8 mouse cellular contexts compared by ENCODE assay signal in genomic region chr1:191075199-191075883, GRCm38 (mm10). TPM values are rescaled to one million over a fixed set of nuclear protein-coding genes. Genes with fewer than 3 reads are reported as not detected.
DNase-seq lines count a peak whose midpoint lies in the region; ATAC-seq lines count a peak whose summit lies in the region.

No protein-coding gene starts in this region.

- no peak overlapping the region for H3K4me3 ChIP-seq in midbrain, embryonic 14.5 days (replicated peaks; ENCODE audit: low read depth, low read length)
- H3K4me3 ChIP-seq in midbrain, embryonic 13.5 days (replicated peaks): no peak overlapping the region
- H3K4me3 ChIP-seq in embryonic facial prominence, embryonic 14.5 days (ENCODE audit: low read depth, low read length): no peak overlapping the region
- no peak overlapping the region for H3K4me3 ChIP-seq in intestine, embryonic 15.5 days (replicated peaks)
- no peak overlapping the region for H3K4me3 ChIP-seq in limb, embryonic 11.5 days (ENCODE audit: low read depth, low read length)

- no peaks in the 10 kb centered on the region for H3K27me3 ChIP-seq in midbrain, embryonic 14.5 days (ENCODE audit: control insufficient read depth, insufficient read depth, low read length)
- H3K27me3 ChIP-seq in midbrain, embryonic 13.5 days: no peaks in the 10 kb centered on the region
- H3K27me3 ChIP-seq in embryonic facial prominence, embryonic 14.5 days (replicated peaks; ENCODE audit: control insufficient read depth, insufficient read depth, low read length): no peaks in the 10 kb centered on the region
- H3K27me3 ChIP-seq in intestine, embryonic 15.5 days (replicated peaks): no peaks in the 10 kb centered on the region
- H3K27me3 ChIP-seq in limb, embryonic 11.5 days (ENCODE audit: control insufficient read depth, insufficient read depth, low read length): no peaks in the 10 kb centered on the region

- no peaks in the 10 kb centered on the region for H3K4me1 ChIP-seq in midbrain, embryonic 14.5 days (ENCODE audit: control insufficient read depth, insufficient read depth, low read length)
- H3K4me1 ChIP-seq in midbrain, embryonic 13.5 days (replicated peaks): no peaks in the 10 kb centered on the region
- no peaks in the 10 kb centered on the region for H3K4me1 ChIP-seq in embryonic facial prominence, embryonic 14.5 days (ENCODE audit: control insufficient read depth, insufficient read depth, low read length)
- 0 out of 2 replicates have a peak, but pooled peaks cover 5% of the 10 kb centered on the region for H3K4me1 ChIP-seq in intestine, embryonic 15.5 days (replicated peaks)
- H3K4me1 ChIP-seq in limb, embryonic 11.5 days (ENCODE audit: control insufficient read depth, insufficient read depth, low read length): no peaks in the 10 kb centered on the region

- no peak overlapping the region for H3K9ac ChIP-seq in midbrain, embryonic 14.5 days (replicated peaks; ENCODE audit: low read length)
- no peak overlapping the region for H3K9ac ChIP-seq in midbrain, embryonic 13.5 days (replicated peaks)
- H3K9ac ChIP-seq in embryonic facial prominence, embryonic 14.5 days (ENCODE audit: low read depth, low read length): no peak overlapping the region
- H3K9ac ChIP-seq in intestine, embryonic 15.5 days: no peak overlapping the region
- H3K9ac ChIP-seq in limb, embryonic 11.5 days (ENCODE audit: low read length): no peak overlapping the region

- H3K9me3 ChIP-seq in midbrain, embryonic 14.5 days (ENCODE audit: control insufficient read depth, low read length): no peaks in the 10 kb centered on the region
- H3K9me3 ChIP-seq in midbrain, embryonic 13.5 days: no peaks in the 10 kb centered on the region
- no peaks in the 10 kb centered on the region for H3K9me3 ChIP-seq in embryonic facial prominence, embryonic 14.5 days (ENCODE audit: control insufficient read depth, low read length)
- H3K9me3 ChIP-seq in intestine, embryonic 15.5 days: no peaks in the 10 kb centered on the region
- H3K9me3 ChIP-seq in limb, embryonic 11.5 days (ENCODE audit: control insufficient read depth, low read length): no peaks in the 10 kb centered on the region

- WGBS in midbrain, embryonic 14.5 days: 76% methylated on average over 10 of the region's 10 CpGs
- 67% methylated on average over 10 of the region's 10 CpGs for WGBS in midbrain, embryonic 13.5 days
- WGBS in embryonic facial prominence, embryonic 14.5 days: 57% methylated on average over 10 of the region's 10 CpGs
- WGBS in intestine, embryonic 15.5 days: 47% methylated on average over 10 of the region's 10 CpGs
- 63% methylated on average over 10 of the region's 10 CpGs for WGBS in limb, embryonic 11.5 days

- H3K4me2 ChIP-seq in midbrain, embryonic 14.5 days (ENCODE audit: low read length): no peak overlapping the region
- no peak overlapping the region for H3K4me2 ChIP-seq in midbrain, embryonic 13.5 days (replicated peaks)
- H3K4me2 ChIP-seq in embryonic facial prominence, embryonic 14.5 days (ENCODE audit: low read depth, low read length): no peak overlapping the region
- no peak overlapping the region for H3K4me2 ChIP-seq in intestine, embryonic 15.5 days (replicated peaks)
- H3K4me2 ChIP-seq in limb, embryonic 11.5 days (ENCODE audit: low read depth, severe bottlenecking): no peak overlapping the region

- no peak for ATAC-seq in midbrain, embryonic 14.5 days (ENCODE audit: low FRiP score, low TSS enrichment)
- no peak for ATAC-seq in midbrain, embryonic 13.5 days
- ATAC-seq in embryonic facial prominence, embryonic 14.5 days (ENCODE audit: low read depth): peak; percentile 18; the same call in 1 of the 2 replicates
- no peak for ATAC-seq in intestine, embryonic 15.5 days
- ATAC-seq in limb, embryonic 11.5 days (ENCODE audit: insufficient number of reproducible peaks, low FRiP score, low TSS enrichment, low read depth): no peak

- DNase-seq in midbrain, embryonic 14.5 days: peak; percentile 87
- DNase-seq in adrenal gland, adult 2 months: peak; percentile 63
- DNase-seq in embryonic facial prominence, embryonic 14.5 days (ENCODE audit: low spot score): peak; percentile 76
- DNase-seq in limb, embryonic 11.5 days (ENCODE audit: low spot score): peak; percentile 63
- peak; percentile 52 for DNase-seq in retina, adult 2 months (ENCODE audit: low read depth, low spot score)
- DNase-seq in spleen, adult 12 weeks (ENCODE audit: low spot score): no peak

- peaks cover 23% of the 10 kb centered on the region for H3K36me3 ChIP-seq in midbrain, embryonic 14.5 days (ENCODE audit: control insufficient read depth, insufficient read depth, low read length)
- H3K36me3 ChIP-seq in midbrain, embryonic 13.5 days: peaks cover 43% of the 10 kb centered on the region
- peaks cover 67% of the 10 kb centered on the region for H3K36me3 ChIP-seq in embryonic facial prominence, embryonic 14.5 days (ENCODE audit: control insufficient read depth, insufficient read depth, low read length)
- H3K36me3 ChIP-seq in intestine, embryonic 15.5 days: peaks cover 12% of the 10 kb centered on the region
- peaks cover 30% of the 10 kb centered on the region for H3K36me3 ChIP-seq in limb, embryonic 11.5 days (ENCODE audit: control insufficient read depth, insufficient read depth, low read length)

- H3K27ac ChIP-seq in midbrain, embryonic 14.5 days (replicated peaks; ENCODE audit: low read depth, low read length): no peak overlapping the region
- H3K27ac ChIP-seq in midbrain, embryonic 13.5 days: no peak overlapping the region
- no peak overlapping the region for H3K27ac ChIP-seq in embryonic facial prominence, embryonic 14.5 days (replicated peaks; ENCODE audit: low read depth, low read length)
- 0 out of 2 replicates have a peak overlapping the region, but pooled peaks have one; percentile 9 for H3K27ac ChIP-seq in intestine, embryonic 15.5 days
- no peak overlapping the region for H3K27ac ChIP-seq in limb, embryonic 11.5 days (replicated peaks; ENCODE audit: low read depth, low read length)

RNA-seq across cellular contexts. Expression of gene Nsl1, which starts 12.5 kb away (rescaled TPM):
- polyA plus RNA-seq in midbrain, embryonic 14.5 days (2014; fragmentation: Nextera tagmentation; extraction: Ambion mirVana): 2.7 and 4.9 TPM in 2 replicates
- 10.2 and 10.8 TPM in 2 replicates for polyA plus RNA-seq in midbrain, embryonic 13.5 days (2015; fragmentation: Nextera tagmentation; extraction: Ambion mirVana)
- 1 to 10 TPM in 1 of 2 experiments, under 1 TPM in 1; 0.52 to 1.2 TPM for total RNA-seq in adrenal gland, adult 2 months (2021)
- 0.17 and 0.22 TPM in 2 replicates for polyA plus RNA-seq in adrenal gland, adult 2 months (2012; rRNA removed)
- 8.8 and 9.3 TPM in 2 replicates for polyA plus RNA-seq in embryonic facial prominence, embryonic 14.5 days (2014; fragmentation: Nextera tagmentation; extraction: Ambion mirVana)
- 17.0 and 18.8 TPM in 2 replicates for polyA plus RNA-seq in intestine, embryonic 15.5 days (2015; fragmentation: Nextera tagmentation; extraction: Ambion mirVana)
- polyA plus RNA-seq in limb, embryonic 11.5 days (2014; fragmentation: Nextera tagmentation; extraction: Ambion mirVana): 28.6 and 35.5 TPM in 2 replicates

RNA-seq across cellular contexts. Expression of gene Tatdn3, which starts 12.6 kb away (rescaled TPM):
- polyA plus RNA-seq in midbrain, embryonic 14.5 days (2014; fragmentation: Nextera tagmentation; extraction: Ambion mirVana): 15.9 and 16.0 TPM in 2 replicates
- 14.8 and 15.5 TPM in 2 replicates for polyA plus RNA-seq in midbrain, embryonic 13.5 days (2015; fragmentation: Nextera tagmentation; extraction: Ambion mirVana)
- 10 to 100 TPM; 12.4 to 14.5 TPM for total RNA-seq in adrenal gland, adult 2 months (2021)
- 2.2 and 5.9 TPM in 2 replicates for polyA plus RNA-seq in adrenal gland, adult 2 months (2012; rRNA removed)
- 12.9 and 14.7 TPM in 2 replicates for polyA plus RNA-seq in embryonic facial prominence, embryonic 14.5 days (2014; fragmentation: Nextera tagmentation; extraction: Ambion mirVana)
- polyA plus RNA-seq in intestine, embryonic 15.5 days (2015; fragmentation: Nextera tagmentation; extraction: Ambion mirVana): 11.9 and 12.6 TPM in 2 replicates
- polyA plus RNA-seq in limb, embryonic 11.5 days (2014; fragmentation: Nextera tagmentation; extraction: Ambion mirVana): 12.4 and 13.7 TPM in 2 replicates

RNA-seq across cellular contexts. Expression of gene Batf3, which starts 22.3 kb away (rescaled TPM):
- polyA plus RNA-seq in midbrain, embryonic 14.5 days (2014; fragmentation: Nextera tagmentation; extraction: Ambion mirVana): 0.47 and 0.61 TPM in 2 replicates
- polyA plus RNA-seq in midbrain, embryonic 13.5 days (2015; fragmentation: Nextera tagmentation; extraction: Ambion mirVana): 1.3 and 1.5 TPM in 2 replicates
- 1 to 10 TPM; 2.2 TPM for total RNA-seq in adrenal gland, adult 2 months (2021)
- polyA plus RNA-seq in adrenal gland, adult 2 months (2012; rRNA removed): 3.5 and 4.9 TPM in 2 replicates
- 6.1 and 7.0 TPM in 2 replicates for polyA plus RNA-seq in embryonic facial prominence, embryonic 14.5 days (2014; fragmentation: Nextera tagmentation; extraction: Ambion mirVana)
- 7.2 and 10.5 TPM in 2 replicates for polyA plus RNA-seq in intestine, embryonic 15.5 days (2015; fragmentation: Nextera tagmentation; extraction: Ambion mirVana)
- 9.4 and 9.7 TPM in 2 replicates for polyA plus RNA-seq in limb, embryonic 11.5 days (2014; fragmentation: Nextera tagmentation; extraction: Ambion mirVana)

RNA-seq across cellular contexts. Expression of gene Spata45, which starts 38.9 kb away (rescaled TPM):
- not detected in 2 replicates for polyA plus RNA-seq in midbrain, embryonic 14.5 days (2014; fragmentation: Nextera tagmentation; extraction: Ambion mirVana)
- polyA plus RNA-seq in midbrain, embryonic 13.5 days (2015; fragmentation: Nextera tagmentation; extraction: Ambion mirVana): not detected in 2 replicates
- not detected for total RNA-seq in adrenal gland, adult 2 months (2021)
- polyA plus RNA-seq in adrenal gland, adult 2 months (2012; rRNA removed): not detected in 2 replicates
- polyA plus RNA-seq in embryonic facial prominence, embryonic 14.5 days (2014; fragmentation: Nextera tagmentation; extraction: Ambion mirVana): not detected in 2 replicates
- polyA plus RNA-seq in intestine, embryonic 15.5 days (2015; fragmentation: Nextera tagmentation; extraction: Ambion mirVana): not detected in 2 replicates
- not detected in 2 replicates for polyA plus RNA-seq in limb, embryonic 11.5 days (2014; fragmentation: Nextera tagmentation; extraction: Ambion mirVana)

RNA-seq across cellular contexts. Expression of gene Flvcr1, which starts 49.4 kb away (rescaled TPM):
- 10.0 and 12.1 TPM in 2 replicates for polyA plus RNA-seq in midbrain, embryonic 14.5 days (2014; fragmentation: Nextera tagmentation; extraction: Ambion mirVana)
- 7.2 and 7.9 TPM in 2 replicates for polyA plus RNA-seq in midbrain, embryonic 13.5 days (2015; fragmentation: Nextera tagmentation; extraction: Ambion mirVana)
- total RNA-seq in adrenal gland, adult 2 months (2021): 10 to 100 TPM in 1 of 2 experiments, 1 to 10 TPM in 1; 9.5 to 16.8 TPM
- 20.7 and 27.7 TPM in 2 replicates for polyA plus RNA-seq in adrenal gland, adult 2 months (2012; rRNA removed)
- 7.3 and 8.2 TPM in 2 replicates for polyA plus RNA-seq in embryonic facial prominence, embryonic 14.5 days (2014; fragmentation: Nextera tagmentation; extraction: Ambion mirVana)
- polyA plus RNA-seq in intestine, embryonic 15.5 days (2015; fragmentation: Nextera tagmentation; extraction: Ambion mirVana): 9.8 and 10.7 TPM in 2 replicates
- 7.5 and 8.9 TPM in 2 replicates for polyA plus RNA-seq in limb, embryonic 11.5 days (2014; fragmentation: Nextera tagmentation; extraction: Ambion mirVana)
